Mouse (Mus musculus) kidney, embryonic 16.5 days (tissue): ENCODE results near the gene Ahcyl2. TPM values are rescaled to one million over a fixed set of nuclear protein-coding genes. Genes with fewer than 3 reads are reported as not detected.

Source experiments
- ATAC-seq: fragments of 200-750 bp; cut with Nextera tagmentation; 2 replicates; pipeline ENCODE4 v1.8.0; 2017; ENCODE audit warnings: moderate TSS enrichment; ENCODE audit not compliant: low FRiP score, low TSS enrichment
- H3K27ac ChIP-seq: fragments of 300-500 bp; sonication (generic); 2 replicates; pipeline ENCODE4 v1.5.1; 2014; ENCODE audit warnings: low read length
- H3K27me3 ChIP-seq: fragments of 300-500 bp; sonication (generic); 2 replicates; pipeline ENCODE4 v1.6.1; 2014; ENCODE audit warnings: low read length, control low read depth, mixed read lengths; ENCODE audit not compliant: insufficient read depth
- H3K36me3 ChIP-seq: fragments of 300-500 bp; sonication (generic); 2 replicates; pipeline ENCODE4 v1.6.1; 2014; ENCODE audit warnings: low read length, control low read depth, mixed read lengths; ENCODE audit not compliant: insufficient read depth
- H3K4me1 ChIP-seq: fragments of 300-500 bp; sonication (generic); 2 replicates; pipeline ENCODE4 v1.6.1; 2014; ENCODE audit warnings: low read length, control low read depth, mixed read lengths; ENCODE audit not compliant: insufficient read depth
- H3K4me2 ChIP-seq: fragments of 300-500 bp; sonication (generic); replicated peaks from 2 replicates; pipeline ENCODE4 v1.6.1; 2014; ENCODE audit warnings: low read depth, low read length
- H3K4me3 ChIP-seq: fragments of 300-500 bp; sonication (generic); 2 replicates; pipeline ENCODE4 v1.5.1; 2014; ENCODE audit warnings: mild to moderate bottlenecking, low read length
- H3K9ac ChIP-seq: fragments of 300-500 bp; sonication (generic); replicated peaks from 2 replicates; pipeline ENCODE4 v1.6.1; 2014; ENCODE audit warnings: low read length
- H3K9me3 ChIP-seq: fragments of 300-500 bp; sonication (generic); 2 replicates; pipeline ENCODE4 v1.6.1; 2016; ENCODE audit warnings: low read length, control low read depth
- WGBS: fragments of 180-500 bp; shearing (Covaris S2); extraction: QIAGEN DNeasy Blood & Tissue Kit; methylation state at CpG from one replicate; pipeline ENCODE4 v1.1.7; 2014; 5-methylcytosine and 5-hydroxymethylcytosine counted together
- polyA plus RNA-seq: library from polyadenylated mRNA; unstranded; fragments of >200 nt; fragmentation: Nextera tagmentation; extraction: Ambion mirVana; gene quantifications from 2 replicates; pipeline ENCODE4 v1.2.1, GENCODE M21; 2015

Ahcyl2 gene
- polyA plus RNA-seq, 1 experiment from 2014 or later = 18.3 TPM

DNA sequence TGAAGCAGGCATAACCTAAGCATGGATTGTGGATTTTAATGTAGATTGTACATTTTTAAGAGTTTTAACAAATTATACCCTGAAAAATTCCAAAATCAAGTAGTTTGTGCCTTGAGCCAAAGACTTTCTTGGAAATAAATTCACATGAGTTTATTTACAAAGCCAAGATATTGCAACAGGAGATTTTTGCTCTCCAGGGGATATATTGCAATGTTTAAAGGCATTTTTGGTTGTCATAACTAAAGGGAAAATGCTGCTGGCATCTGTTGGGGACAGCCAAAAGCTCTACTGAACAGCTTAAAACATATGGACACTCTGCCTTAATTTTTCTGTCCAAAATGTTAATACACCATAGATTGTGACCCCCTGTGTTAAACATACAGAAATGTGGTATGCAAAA, 146.3 kb downstream of the Ahcyl2 start:
- H3K27ac ChIP-seq = no peak overlapping the region
- no peaks in the 10 kb centered on the region for H3K9me3 ChIP-seq
- no peak overlapping the region for H3K4me3 ChIP-seq
- no peak overlapping the region for H3K4me2 ChIP-seq
- peaks cover 18% of the 10 kb centered on the region for H3K27me3 ChIP-seq
- no peak overlapping the region for H3K9ac ChIP-seq
- peaks cover 7% of the 10 kb centered on the region for H3K4me1 ChIP-seq
- peaks cover 4% of the 10 kb centered on the region; the same call in 1 of the 2 replicates for H3K36me3 ChIP-seq
- no peak for ATAC-seq

DNA sequence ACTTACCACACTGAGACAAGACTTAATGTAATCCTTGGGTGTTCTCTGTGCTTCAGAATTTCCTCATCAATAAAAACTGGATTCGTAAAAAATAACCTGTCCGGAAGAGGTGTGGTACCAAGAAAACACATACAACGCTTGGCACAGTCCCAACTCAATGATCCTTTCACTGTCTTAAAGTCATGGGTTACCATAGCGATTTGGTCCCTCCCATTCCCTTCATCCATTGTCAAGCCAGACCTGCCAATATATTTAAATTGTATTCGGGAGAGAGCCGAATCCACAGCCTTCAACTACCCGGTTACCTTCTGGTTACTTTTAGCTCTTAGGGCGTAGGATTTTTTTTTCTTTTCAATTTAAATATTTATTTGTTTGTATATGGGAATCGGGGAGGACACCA, 148.0 kb downstream of the Ahcyl2 start:
- Histone ChIP-seq H3K4me2 (peak overlapping the region; percentile 98; the same call in 1 of the 2 replicates), H3K4me1 (peaks cover 7% of the 10 kb centered on the region), H3K4me3 (no peak overlapping the region), H3K27ac (no peak overlapping the region), H3K9me3 (no peaks in the 10 kb centered on the region), H3K36me3 (0 out of 2 replicates have a peak, but pooled peaks cover 2% of the 10 kb centered on the region), H3K27me3 (peaks cover 19% of the 10 kb centered on the region), H3K9ac (no peak overlapping the region)
- 40% methylated on average over 9 of the region's 9 CpGs for WGBS
- no peak for ATAC-seq

DNA sequence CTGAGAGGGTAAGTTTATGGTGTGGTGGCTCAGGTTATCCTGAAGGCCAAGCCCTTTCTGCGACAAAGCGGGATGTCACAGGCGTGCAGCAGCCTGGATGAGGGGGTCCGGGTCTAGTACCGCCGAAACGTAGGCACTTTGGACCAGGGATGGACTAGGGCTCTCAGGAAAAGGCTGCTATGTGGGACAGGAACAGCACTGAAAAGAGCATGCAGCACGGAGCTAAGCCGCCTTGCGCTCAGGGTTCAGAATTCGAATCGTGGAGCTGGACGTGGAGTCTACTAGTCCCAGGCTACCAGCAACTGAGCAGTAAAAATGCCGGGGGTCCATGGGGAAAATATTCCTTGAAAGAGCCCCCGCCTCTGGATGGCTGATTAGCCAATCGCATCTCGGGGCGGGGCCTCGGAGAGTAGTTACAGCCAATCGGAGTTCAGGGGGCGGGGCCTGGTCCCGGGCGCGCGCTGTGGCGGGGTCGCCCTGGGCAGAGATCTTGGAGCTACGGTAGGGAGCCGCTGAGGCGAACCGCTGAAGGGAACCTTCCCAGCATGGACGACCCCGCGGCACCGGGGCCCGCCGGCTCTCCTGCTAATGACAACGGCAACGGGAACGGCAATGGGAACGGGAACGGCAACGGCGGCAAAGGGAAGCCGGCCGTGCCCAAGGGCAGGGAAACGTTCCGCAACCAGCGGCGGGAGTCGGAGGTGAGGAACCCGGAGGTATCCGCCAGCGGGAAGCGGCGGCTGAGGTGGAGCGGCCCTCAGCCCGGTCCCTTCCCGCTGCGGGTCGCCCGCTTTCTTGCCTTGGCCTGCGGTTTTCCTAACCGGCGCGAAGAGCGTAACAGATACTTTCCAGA, 148.9 kb downstream of the Ahcyl2 start, which contains the start of gene Strip2:
TSS of gene Strip2 (plus strand) at position 483 of the 853 bp plus-strand sequence.
- peak; percentile 100 for ATAC-seq
- Histone ChIP-seq H3K9me3 (no peaks in the 10 kb centered on the region), H3K27ac (no peak within 1 kb of the TSS), H3K4me2 (peak within 1 kb of the TSS; percentile 98), H3K9ac (peak within 1 kb of the TSS; percentile 70), H3K4me3 (peak within 1 kb of the TSS; percentile 82), H3K27me3 (peaks cover 19% of the 10 kb centered on the region), H3K36me3 (0 out of 2 replicates have a peak, but pooled peaks cover 2% of the 10 kb centered on the region), H3K4me1 (peaks cover 7% of the 10 kb centered on the region)
- under 1% methylated on average over 57 of the region's 67 CpGs for WGBS

DNA sequence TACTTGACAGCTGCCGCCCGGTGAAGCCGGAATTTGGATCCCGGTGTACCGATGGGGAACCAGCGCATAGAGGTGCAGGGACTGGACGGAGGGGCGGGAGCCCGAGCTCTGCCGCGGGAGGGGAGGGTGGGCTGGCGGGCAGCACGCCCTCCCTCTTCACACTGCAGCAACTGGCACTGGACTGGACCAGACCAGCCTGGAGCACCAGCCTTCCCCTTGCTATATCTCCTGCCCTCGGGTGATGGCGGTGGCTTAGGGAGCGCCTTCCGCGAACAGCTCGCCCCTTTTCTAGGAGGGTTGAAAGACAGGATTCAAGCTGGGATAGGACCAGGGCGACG, 149.5 kb downstream of the Ahcyl2 start:
- ATAC-seq = peak; percentile 87

DNA sequence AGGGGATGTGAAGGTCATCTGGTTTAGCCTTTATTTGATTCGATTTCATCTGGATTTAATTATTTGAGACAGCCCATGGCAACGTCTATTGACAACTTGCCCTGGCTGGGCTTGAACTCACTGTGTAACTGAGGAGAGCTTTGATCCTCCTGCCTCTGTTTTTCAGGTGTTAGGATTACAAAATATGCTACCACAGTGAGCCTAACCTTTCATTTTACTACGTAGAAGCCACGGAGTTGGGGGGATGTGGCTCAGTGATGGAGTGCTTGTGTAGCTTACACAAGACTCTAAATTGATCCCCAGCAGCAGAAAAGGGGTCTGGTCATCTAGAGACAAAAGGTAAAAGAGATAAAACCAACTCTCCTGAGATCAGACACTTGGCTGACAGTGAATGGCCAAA, 150.1 kb downstream of the Ahcyl2 start:
- Histone ChIP-seq H3K27ac (no peak overlapping the region), H3K9me3 (no peaks in the 10 kb centered on the region)
- WGBS = 38% methylated on average over 4 of the region's 4 CpGs

More for the DNA sequence above, 149.5 kb downstream of the Ahcyl2 start:
- Histone ChIP-seq H3K27me3 (peaks cover 19% of the 10 kb centered on the region), H3K4me2 (peak overlapping the region; percentile 98), H3K4me3 (peak overlapping the region; percentile 82), H3K27ac (no peak overlapping the region), H3K9me3 (no peaks in the 10 kb centered on the region), H3K4me1 (peaks cover 7% of the 10 kb centered on the region), H3K36me3 (0 out of 2 replicates have a peak, but pooled peaks cover under 1% of the 10 kb centered on the region), H3K9ac (peak overlapping the region; percentile 70)
- under 1% methylated on average over 21 of the region's 21 CpGs for WGBS

DNA sequence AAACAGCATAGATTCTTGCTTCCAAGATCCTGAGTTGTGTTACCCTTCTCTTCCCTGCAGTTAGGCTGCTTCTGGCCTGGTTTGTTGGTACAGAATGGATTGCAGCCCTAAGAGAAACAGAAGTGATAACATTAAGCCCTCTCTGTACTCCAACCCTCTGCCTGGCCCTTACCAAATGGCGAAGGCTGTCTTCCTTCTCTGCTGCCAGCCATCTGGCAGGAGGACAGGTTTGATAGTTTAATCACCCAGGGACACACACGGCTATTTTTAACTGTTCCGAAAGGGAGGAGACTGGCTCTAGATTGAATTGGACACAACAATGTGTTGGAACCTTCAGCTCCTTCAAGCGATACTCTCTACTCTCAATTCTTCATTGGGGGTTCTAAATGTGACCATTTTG, 155.7 kb downstream of the Ahcyl2 start:
- no peak overlapping the region for H3K4me3 ChIP-seq
- H3K4me2 ChIP-seq = no peak overlapping the region
- H3K27ac ChIP-seq = no peak overlapping the region
- H3K27me3 ChIP-seq = peaks cover 5% of the 10 kb centered on the region; the same call in 1 of the 2 replicates
- ATAC-seq = no peak
- H3K9ac ChIP-seq = no peak overlapping the region
- H3K9me3 ChIP-seq = no peaks in the 10 kb centered on the region
- 49% methylated on average over 4 of the region's 4 CpGs for WGBS
- no peaks in the 10 kb centered on the region for H3K36me3 ChIP-seq
- H3K4me1 ChIP-seq = no peaks in the 10 kb centered on the region

More for the DNA sequence above, 150.1 kb downstream of the Ahcyl2 start:
- ATAC-seq = no peak
- Histone ChIP-seq H3K9ac (no peak overlapping the region), H3K4me2 (peak overlapping the region; percentile 98), H3K4me1 (peaks cover 7% of the 10 kb centered on the region), H3K36me3 (no peaks in the 10 kb centered on the region), H3K27me3 (peaks cover 19% of the 10 kb centered on the region), H3K4me3 (peak overlapping the region; percentile 82; the same call in 1 of the 2 replicates)

DNA sequence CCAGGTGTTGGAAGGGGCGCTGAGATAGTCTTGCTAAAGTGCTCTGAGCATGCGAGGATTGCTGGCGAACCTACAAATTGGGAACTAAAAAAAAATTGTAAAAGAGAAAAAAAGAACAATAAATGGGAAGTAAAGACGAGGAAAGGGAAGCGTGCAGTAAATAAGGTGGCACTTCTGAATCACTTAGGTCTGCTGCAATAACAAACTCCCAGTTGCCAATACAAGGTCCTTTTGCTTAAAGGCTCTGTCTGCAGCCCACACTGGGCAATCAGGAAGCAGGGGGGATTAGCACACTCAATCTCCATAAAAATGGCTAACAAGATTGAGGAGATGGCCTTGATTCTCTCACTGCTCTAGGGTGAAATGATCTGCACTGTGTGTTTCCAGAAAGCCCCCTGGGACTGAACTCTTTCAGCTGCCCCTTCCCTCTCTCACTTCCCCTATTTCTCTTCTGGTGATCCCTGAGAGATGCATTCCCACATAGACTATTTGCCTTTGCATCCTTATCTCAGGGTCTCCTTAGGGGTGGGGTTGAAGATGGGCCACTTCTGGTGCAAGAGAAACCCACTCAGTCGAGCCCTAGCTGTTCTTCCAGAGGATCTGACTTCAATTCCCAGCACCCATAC, 157.9 kb downstream of the Ahcyl2 start:
- Histone ChIP-seq H3K27ac (no peak overlapping the region), H3K4me2 (no peak overlapping the region), H3K4me1 (no peaks in the 10 kb centered on the region), H3K9me3 (no peaks in the 10 kb centered on the region), H3K4me3 (no peak overlapping the region), H3K36me3 (no peaks in the 10 kb centered on the region), H3K27me3 (no peaks in the 10 kb centered on the region), H3K9ac (no peak overlapping the region)
- ATAC-seq = no peak
- WGBS = 61% methylated on average over 6 of the region's 6 CpGs

DNA sequence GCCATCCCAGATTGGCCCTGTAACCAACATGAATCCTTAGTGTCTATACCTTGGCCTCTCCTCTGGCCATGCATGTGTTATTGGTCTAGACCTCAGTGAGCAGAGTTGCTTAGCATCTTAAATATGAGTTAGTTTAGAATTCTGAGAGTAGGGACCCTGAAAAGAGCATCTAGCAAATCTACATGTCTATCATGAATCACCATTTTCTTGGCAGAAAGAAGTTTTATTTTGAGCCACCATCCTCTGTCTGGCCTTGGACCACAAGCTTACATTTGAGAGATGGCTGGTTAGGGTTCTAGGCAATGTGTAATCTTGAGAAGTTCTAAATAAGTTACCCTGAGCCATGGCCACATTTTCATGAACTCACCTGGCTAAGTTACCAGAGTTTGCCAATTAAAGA, 162.3 kb downstream of the Ahcyl2 start:
- Histone ChIP-seq H3K27me3 (no peaks in the 10 kb centered on the region), H3K27ac (no peak overlapping the region), H3K4me2 (no peak overlapping the region), H3K4me1 (no peaks in the 10 kb centered on the region), H3K9me3 (no peaks in the 10 kb centered on the region), H3K9ac (no peak overlapping the region), H3K4me3 (no peak overlapping the region), H3K36me3 (no peaks in the 10 kb centered on the region)
- ATAC-seq = no peak

DNA sequence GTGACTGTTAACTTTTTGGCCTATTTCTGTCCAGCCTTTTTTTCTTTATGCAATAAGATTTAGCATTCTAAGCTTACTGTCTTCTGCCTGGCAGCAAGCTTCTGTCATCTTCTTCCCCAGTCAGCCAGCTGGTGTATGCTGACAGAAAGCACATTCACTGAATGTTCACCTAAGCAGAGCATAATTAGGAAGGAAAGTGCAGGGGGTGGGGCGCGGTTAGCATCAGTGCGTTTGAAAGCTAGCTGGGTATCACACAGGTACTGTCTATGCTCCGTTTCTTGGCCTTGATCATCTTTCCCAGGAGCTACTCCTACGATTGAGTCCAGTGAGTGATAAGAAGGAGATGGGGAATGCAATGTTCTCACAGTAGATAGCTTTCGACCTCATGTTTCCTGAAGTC, 162.9 kb downstream of the Ahcyl2 start:
- Histone ChIP-seq H3K9me3 (no peaks in the 10 kb centered on the region), H3K9ac (no peak overlapping the region), H3K36me3 (no peaks in the 10 kb centered on the region), H3K27me3 (no peaks in the 10 kb centered on the region), H3K4me3 (no peak overlapping the region), H3K27ac (no peak overlapping the region), H3K4me2 (no peak overlapping the region), H3K4me1 (no peaks in the 10 kb centered on the region)
- no peak for ATAC-seq
- 71% methylated on average over 6 of the region's 6 CpGs for WGBS

DNA sequence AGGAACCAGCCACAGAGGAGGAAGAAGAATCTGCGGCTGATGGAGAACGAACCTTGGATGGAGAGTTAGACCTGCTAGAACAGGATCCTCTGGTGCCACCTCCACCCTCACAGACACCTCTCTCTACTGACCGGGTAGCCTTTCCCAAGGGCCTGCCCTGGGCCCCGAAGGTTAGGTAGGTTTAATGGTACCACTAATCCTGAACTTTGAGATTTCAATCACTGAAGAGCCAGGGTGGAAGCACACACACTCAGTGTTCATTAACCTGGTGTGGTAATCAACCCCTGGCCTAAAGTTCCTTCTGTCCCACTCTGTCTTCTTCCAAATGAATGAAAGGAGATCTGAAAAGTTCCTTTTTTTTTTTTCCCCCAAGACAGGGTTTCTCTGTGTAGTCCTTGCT, 163.4 kb downstream of the Ahcyl2 start:
- Histone ChIP-seq H3K4me3 (no peak overlapping the region), H3K27me3 (no peaks in the 10 kb centered on the region), H3K27ac (no peak overlapping the region), H3K9me3 (no peaks in the 10 kb centered on the region), H3K4me2 (no peak overlapping the region), H3K9ac (no peak overlapping the region), H3K4me1 (no peaks in the 10 kb centered on the region), H3K36me3 (no peaks in the 10 kb centered on the region)
- no peak for ATAC-seq
- WGBS = 85% methylated on average over 4 of the region's 4 CpGs
